19 mouse cellular contexts compared by ENCODE assay signal in genomic region chr9:77819318-77819717, GRCm38 (mm10).
DNase-seq lines count a peak whose midpoint lies in the region; ATAC-seq and TF ChIP-seq lines count a peak whose summit lies in the region.
"Had no signal": no experiment of that assay in that cellular context is flagged by ENCODE, and none has a peak within 500 bp of the region (broad histone marks: within the 10 kb centered on the region; RNA-seq: fewer than 3 reads in every experiment).

No protein-coding gene starts in this region.

- no peaks in the 10 kb centered on the region; the same call in 1 of the 2 replicates for H3K9me3 ChIP-seq in lung, embryonic 14.5 days (ENCODE audit: low read depth, low read length)
- H3K9me3 ChIP-seq in MEL (replicated peaks; ENCODE audit: insufficient read depth, low read length): no peaks in the 10 kb centered on the region
- H3K9me3 ChIP-seq: limb, embryonic 15.5 days; neural tube, embryonic 12.5 days had no signal

- no peak for DNase-seq in kidney, adult 2 months
- no peak for DNase-seq in kidney, adult 8-10 months
- DNase-seq in lung, embryonic 14.5 days: no peak
- no peak for DNase-seq in lung, postnatal 36 days
- DNase-seq in MEL (ENCODE audit: low read depth, low spot score): no peak
- DNase-seq in frontal cortex, postnatal 14 days (ENCODE audit: low spot score in 2 of 2): no peak
- DNase-seq in gastrocnemius, adult 8-10 months (ENCODE audit: low spot score in 2 of 2): no peak
- DNase-seq: cerebellum, adult 11 months; cerebellum, postnatal 36 days; kidney, postnatal 25 days; lung, postnatal 14 days; right cerebral cortex, postnatal 14 days; thymus, postnatal 14 days had no signal

- H3K4me2 ChIP-seq in lung, embryonic 14.5 days: no peak overlapping the region
- H3K4me2 ChIP-seq: heart, embryonic 13.5 days; limb, embryonic 15.5 days; neural tube, embryonic 12.5 days had no signal

- no peaks in the 10 kb centered on the region for H3K36me3 ChIP-seq in kidney, adult 2 months (ENCODE audit: control insufficient read depth, insufficient read depth, low read length)
- no peaks in the 10 kb centered on the region for H3K36me3 ChIP-seq in lung, embryonic 14.5 days (ENCODE audit: insufficient read depth)
- H3K36me3 ChIP-seq in MEL (ENCODE audit: control insufficient read depth in 1 of 2, insufficient read depth in 2 of 2, low read length in 2 of 2): peaks cover 0 to 12% of the 10 kb centered on the region in 2 experiments; a peak in 2 of 4 replicates
- H3K36me3 ChIP-seq in small intestine, adult 2 months (ENCODE audit: control insufficient read depth, insufficient read depth, low read length): no peaks in the 10 kb centered on the region
- H3K36me3 ChIP-seq: heart, embryonic 13.5 days; hindbrain, embryonic 10.5 days; limb, embryonic 15.5 days; neural tube, embryonic 12.5 days had no signal

- no peak for TF ChIP-seq EP300 in MEL (IDR thresholded peaks at IDR 0.05; ENCODE audit: low read depth in 1 of 2, low read length in 2 of 2)

- 89% methylated on average over 2 of the region's 2 CpGs for WGBS in kidney, adult 2 months
- WGBS in lung, embryonic 14.5 days: 70% methylated on average over 2 of the region's 2 CpGs
- 71% methylated on average over 2 of the region's 2 CpGs for WGBS in small intestine, adult 2 months

- ATAC-seq in lung, embryonic 14.5 days (ENCODE audit: insufficient read depth): no peak
- ATAC-seq: forebrain, embryonic 14.5 days had no signal

- H3K27ac ChIP-seq in kidney, adult 2 months (ENCODE audit: insufficient read depth, low read depth, low read length): no peak overlapping the region
- H3K27ac ChIP-seq in lung, embryonic 14.5 days (ENCODE audit: low read depth): no peak overlapping the region
- H3K27ac ChIP-seq in MEL (ENCODE audit: control insufficient read depth, low read depth, low read length): no peak overlapping the region
- no peak overlapping the region for H3K27ac ChIP-seq in small intestine, adult 2 months (ENCODE audit: insufficient read depth, low read depth, low read length)
- H3K27ac ChIP-seq: heart, embryonic 13.5 days; hindbrain, embryonic 10.5 days; limb, embryonic 15.5 days; neural tube, embryonic 12.5 days had no signal

- no peak overlapping the region for H3K9ac ChIP-seq in lung, embryonic 14.5 days
- H3K9ac ChIP-seq in MEL (ENCODE audit: control insufficient read depth, low read depth, low read length, poor library complexity, severe bottlenecking): no peak overlapping the region
- H3K9ac ChIP-seq: heart, embryonic 13.5 days; limb, embryonic 15.5 days; neural tube, embryonic 12.5 days had no signal

- TF ChIP-seq CTCF in kidney, adult 2 months (conservative IDR thresholded peaks at IDR 0.05; ENCODE audit: insufficient read depth, insufficient read length, low read depth, low read length): peak; percentile 33; the same call in 1 of the 2 replicates
- TF ChIP-seq CTCF in lung, embryonic 14.5 days (IDR thresholded peaks at IDR 0.05; ENCODE audit: low read depth): 0 out of 2 replicates have a peak, but pooled peaks have one; percentile 18
- TF ChIP-seq CTCF in MEL (IDR thresholded peaks at IDR 0.05 in 2 of 3, conservative IDR thresholded peaks at IDR 0.05 in 1 of 3; ENCODE audit: control insufficient read depth in 1 of 3, insufficient read depth in 1 of 3, low read depth in 2 of 3, low read length in 3 of 3, poor library complexity in 1 of 3, severe bottlenecking in 1 of 3): peak; percentile 14 to 57 (median 39); a peak in 4 of 6 replicates
- peak; percentile 26; the same call in 1 of the 2 replicates for TF ChIP-seq CTCF in small intestine, adult 2 months (IDR thresholded peaks at IDR 0.05; ENCODE audit: extremely low read depth, insufficient read length, insufficient replicate concordance, low read depth, low read length)

- no peak for TF ChIP-seq POLR2A in kidney, adult 2 months (IDR thresholded peaks at IDR 0.05; ENCODE audit: low read depth, low read length)
- TF ChIP-seq POLR2A in MEL (IDR thresholded peaks at IDR 0.05; ENCODE audit: control insufficient read depth in 1 of 2, insufficient read depth in 1 of 2, low read depth in 1 of 2, low read length in 2 of 2, poor library complexity in 1 of 2): no peak
- no peak for TF ChIP-seq POLR2A in small intestine, adult 2 months (IDR thresholded peaks at IDR 0.05; ENCODE audit: low read depth, low read length)

- peak; percentile 57 for TF ChIP-seq RAD21 in MEL (IDR thresholded peaks at IDR 0.05; ENCODE audit: low read depth, low read length)

- H3K4me3 ChIP-seq in kidney, adult 2 months (ENCODE audit: insufficient read depth, low read depth, low read length): no peak overlapping the region
- H3K4me3 ChIP-seq in lung, embryonic 14.5 days (ENCODE audit: low read depth, low read length): no peak overlapping the region
- H3K4me3 ChIP-seq in MEL (ENCODE audit: control insufficient read depth in 1 of 2, insufficient read depth in 1 of 2, low read depth in 2 of 2, low read length in 2 of 2): no peak overlapping the region
- no peak overlapping the region for H3K4me3 ChIP-seq in small intestine, adult 2 months (ENCODE audit: low read depth, low read length)
- H3K4me3 ChIP-seq: heart, embryonic 13.5 days; hindbrain, embryonic 10.5 days; limb, embryonic 15.5 days; neural tube, embryonic 12.5 days had no signal

- H3K27me3 ChIP-seq in kidney, adult 2 months (replicated peaks; ENCODE audit: control insufficient read depth, insufficient read depth, low read length): no peaks in the 10 kb centered on the region
- no peaks in the 10 kb centered on the region for H3K27me3 ChIP-seq in lung, embryonic 14.5 days (ENCODE audit: insufficient read depth, low read length)
- H3K27me3 ChIP-seq in MEL (ENCODE audit: control insufficient read depth in 1 of 2, insufficient read depth in 2 of 2, low read length in 2 of 2): peaks cover under 1 to 4% of the 10 kb centered on the region in 2 experiments; a peak in 3 of 4 replicates
- H3K27me3 ChIP-seq in small intestine, adult 2 months (ENCODE audit: control insufficient read depth, insufficient read depth, low read length): no peaks in the 10 kb centered on the region
- H3K27me3 ChIP-seq: heart, embryonic 13.5 days; limb, embryonic 15.5 days; neural tube, embryonic 12.5 days had no signal

- H3K79me2 ChIP-seq in MEL (ENCODE audit: control insufficient read depth, insufficient read depth, low read length, poor library complexity): no peaks in the 10 kb centered on the region

- H3K4me1 ChIP-seq in kidney, adult 2 months (ENCODE audit: control insufficient read depth, insufficient read depth, low read length): no peaks in the 10 kb centered on the region
- no peaks in the 10 kb centered on the region for H3K4me1 ChIP-seq in lung, embryonic 14.5 days (ENCODE audit: insufficient read depth)
- H3K4me1 ChIP-seq in MEL (ENCODE audit: control insufficient read depth in 1 of 2, insufficient read depth in 2 of 2, low read length in 2 of 2): peaks cover 0 to 15% of the 10 kb centered on the region in 2 experiments; a peak in 2 of 4 replicates
- no peaks in the 10 kb centered on the region for H3K4me1 ChIP-seq in small intestine, adult 2 months (ENCODE audit: control insufficient read depth, insufficient read depth, insufficient read length, low read length)
- H3K4me1 ChIP-seq: hindbrain, embryonic 10.5 days; neural tube, embryonic 12.5 days had no signal

TF ChIP-seq in MEL, 35 proteins besides CTCF, POLR2A, EP300 and RAD21:
- peak; percentile 53 for TF ChIP-seq SMC3 (IDR thresholded peaks at IDR 0.05; ENCODE audit: low read depth, low read length)
- TF ChIP-seq ZC3H11A (IDR thresholded peaks at IDR 0.05; ENCODE audit: low read depth, low read length): peak; percentile 55
- TF ChIP-seq ELF1 (IDR thresholded peaks at IDR 0.05; ENCODE audit: low read depth, low read length): no peak
